Mouse (Mus musculus): ENCODE measurements at regions not wholly inside any gene's neighbourhood (a gene's known extent, or its start where the extent isn't known, plus 50 kb on each side); places are given as distances from the start of the nearest gene placed in this dataset.

- Histone ChIP-seq H3K27me3 (replicated peaks; ENCODE audit: control insufficient read depth, insufficient read depth, low read length) (no peaks in the 10 kb centered on the region), H3K36me3 (ENCODE audit: control insufficient read depth, insufficient read depth, low read length) (no peaks in the 10 kb centered on the region), H3K27ac (replicated peaks; ENCODE audit: low read depth, low read length) (peak overlapping the region; percentile 62), H3K9ac (ENCODE audit: low read depth, low read length) (peak overlapping the region; percentile 57), H3K4me2 (ENCODE audit: low read depth, low read length) (peak overlapping the region; percentile 82), H3K4me1 (ENCODE audit: control insufficient read depth, insufficient read depth, low read length) (peaks cover 28% of the 10 kb centered on the region), H3K4me3 (ENCODE audit: low read depth, low read length) (peak overlapping the region; percentile 41), H3K9me3 (ENCODE audit: control insufficient read depth, low read length) (no peaks in the 10 kb centered on the region)
- peak; percentile 96 for ATAC-seq (ENCODE audit: low read depth)
- WGBS: 3% methylated on average over 19 of the region's 62 CpGs
- peak; percentile 96 for DNase-seq (ENCODE audit: low spot score)
Measured at GRCm38 (mm10) chr16:30008451-30009357, 55.5 kb upstream of the Hes1 start.

- H3K4me2 ChIP-seq (ENCODE audit: low read depth, low read length): peak overlapping the region; percentile 82
- peak overlapping the region; percentile 62 for H3K27ac ChIP-seq (replicated peaks; ENCODE audit: low read depth, low read length)
- H3K9ac ChIP-seq (ENCODE audit: low read depth, low read length): peak overlapping the region; percentile 57; the same call in 1 of the 2 replicates
- ATAC-seq (ENCODE audit: low read depth) (0 out of 2 replicates have a peak, but pooled peaks have one; percentile 11), DNase-seq (ENCODE audit: low spot score) (peak; percentile 82)
- no peaks in the 10 kb centered on the region for H3K27me3 ChIP-seq (replicated peaks; ENCODE audit: control insufficient read depth, insufficient read depth, low read length)
- H3K4me3 ChIP-seq (ENCODE audit: low read depth, low read length): peak overlapping the region; percentile 41
- peaks cover 28% of the 10 kb centered on the region for H3K4me1 ChIP-seq (ENCODE audit: control insufficient read depth, insufficient read depth, low read length)
- no peaks in the 10 kb centered on the region for H3K36me3 ChIP-seq (ENCODE audit: control insufficient read depth, insufficient read depth, low read length)
- no peaks in the 10 kb centered on the region for H3K9me3 ChIP-seq (ENCODE audit: control insufficient read depth, low read length)
- WGBS: 13% methylated on average over 17 of the region's 17 CpGs
Measured at GRCm38 (mm10) chr16:30009521-30010186, 54.5 kb upstream of the Hes1 start.

GRCm38 (mm10) chr16:30013123-30013522 lies 51.1 kb upstream of the Hes1 start:
- Histone ChIP-seq H3K4me1 (ENCODE audit: control insufficient read depth, insufficient read depth, low read length) (peaks cover 29% of the 10 kb centered on the region), H3K27ac (replicated peaks; ENCODE audit: low read depth, low read length) (no peak overlapping the region), H3K9ac (ENCODE audit: low read depth, low read length) (no peak overlapping the region), H3K4me3 (ENCODE audit: low read depth, low read length) (no peak overlapping the region), H3K36me3 (ENCODE audit: control insufficient read depth, insufficient read depth, low read length) (no peaks in the 10 kb centered on the region), H3K4me2 (ENCODE audit: low read depth, low read length) (no peak overlapping the region), H3K9me3 (ENCODE audit: control insufficient read depth, low read length) (no peaks in the 10 kb centered on the region), H3K27me3 (replicated peaks; ENCODE audit: control insufficient read depth, insufficient read depth, low read length) (no peaks in the 10 kb centered on the region)
- 54% methylated on average over 2 of the region's 2 CpGs for WGBS
- no peak for DNase-seq (ENCODE audit: low spot score)
- ATAC-seq (ENCODE audit: low read depth): no peak

- WGBS: 84% methylated on average over 9 of the region's 9 CpGs
- ATAC-seq (ENCODE audit: low read depth) (no peak), DNase-seq (ENCODE audit: low spot score) (no peak)
- H3K4me3 ChIP-seq (ENCODE audit: low read depth, low read length): no peak overlapping the region
- H3K36me3 ChIP-seq (ENCODE audit: control insufficient read depth, insufficient read depth, low read length): no peaks in the 10 kb centered on the region
- H3K27ac ChIP-seq (replicated peaks; ENCODE audit: low read depth, low read length): no peak overlapping the region
- no peak overlapping the region for H3K9ac ChIP-seq (ENCODE audit: low read depth, low read length)
- H3K9me3 ChIP-seq (ENCODE audit: control insufficient read depth, low read length): no peaks in the 10 kb centered on the region
- peaks cover 28% of the 10 kb centered on the region for H3K4me1 ChIP-seq (ENCODE audit: control insufficient read depth, insufficient read depth, low read length)
- no peak overlapping the region for H3K4me2 ChIP-seq (ENCODE audit: low read depth, low read length)
- H3K27me3 ChIP-seq (replicated peaks; ENCODE audit: control insufficient read depth, insufficient read depth, low read length): no peaks in the 10 kb centered on the region
Measured at GRCm38 (mm10) chr16:30013943-30014342, 50.2 kb upstream of the Hes1 start.

Data from embryonic facial prominence, embryonic 14.5 days (tissue).